Mouse (Mus musculus): ENCODE results near the gene Tm9sf2.
A peak's percentile ranks its signal among the peaks of the same experiment; 100 is the strongest.
"Not testable (repeated sequence)": the region's sequence is repeated elsewhere in the genome, so short reads cannot be mapped to it uniquely, and the experiment has no call there.

Gene Tm9sf2

GRCm38 (mm10) chr14:122106822-122107468, at the start of gene Tm9sf2:
Gene Tm9sf2 (plus strand): TSS chr14:122107038.
- DNase-seq (ENCODE audit: low read depth, low spot score) = peak; percentile 97

DNA sequence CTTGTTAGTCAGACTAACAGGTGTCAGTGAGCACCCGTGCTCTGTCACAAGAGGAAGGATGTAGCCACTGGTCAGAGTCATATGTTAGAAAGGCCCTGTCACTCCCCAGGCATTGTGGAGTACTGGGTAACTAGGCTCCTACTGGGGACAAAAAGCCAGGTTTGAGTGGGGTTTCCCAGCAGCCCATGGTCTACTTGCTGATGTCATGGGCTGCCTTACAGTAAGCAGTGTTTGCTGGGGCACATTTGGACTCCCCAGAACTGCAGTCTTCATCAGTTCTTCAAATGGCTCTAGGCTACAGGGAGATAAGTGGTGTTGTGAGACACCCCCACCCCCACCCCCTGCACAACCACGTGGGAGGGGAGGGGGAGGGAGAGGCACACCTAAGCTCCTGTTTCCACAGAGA, 48.9 kb upstream of the Tm9sf2 start:
- no peak for DNase-seq (ENCODE audit: low read depth, low spot score)

DNA sequence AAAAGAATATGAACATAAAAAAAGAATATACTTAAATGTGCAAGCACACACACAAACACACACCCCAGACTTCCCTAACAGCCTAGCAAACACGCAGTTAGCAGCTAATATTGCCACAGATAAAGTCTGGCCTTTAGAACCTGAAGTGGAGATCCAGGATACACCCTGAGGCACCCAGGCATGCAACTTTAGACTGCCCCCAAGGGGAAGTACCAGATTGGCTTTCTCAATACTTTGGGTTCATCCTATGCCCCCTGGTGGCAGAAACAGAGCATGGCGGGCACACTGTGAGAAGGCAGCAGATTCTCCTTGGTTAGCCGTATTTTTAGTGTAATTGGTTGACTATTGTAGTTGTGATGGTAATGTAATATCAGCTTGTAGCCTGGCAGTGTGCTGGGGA, 46.2 kb upstream of the Tm9sf2 start:
- DNase-seq (ENCODE audit: low read depth, low spot score) = peak; percentile 77

- DNase-seq (ENCODE audit: low read depth, low spot score) = peak; percentile 26
These were observed 45.5 kb upstream of the Tm9sf2 start for GRCm38 (mm10) chr14:122061376-122061775.

GRCm38 (mm10) chr14:122062411-122063090, 44.3 kb upstream of the Tm9sf2 start:
- DNase-seq (ENCODE audit: low read depth, low spot score) = no peak

DNA sequence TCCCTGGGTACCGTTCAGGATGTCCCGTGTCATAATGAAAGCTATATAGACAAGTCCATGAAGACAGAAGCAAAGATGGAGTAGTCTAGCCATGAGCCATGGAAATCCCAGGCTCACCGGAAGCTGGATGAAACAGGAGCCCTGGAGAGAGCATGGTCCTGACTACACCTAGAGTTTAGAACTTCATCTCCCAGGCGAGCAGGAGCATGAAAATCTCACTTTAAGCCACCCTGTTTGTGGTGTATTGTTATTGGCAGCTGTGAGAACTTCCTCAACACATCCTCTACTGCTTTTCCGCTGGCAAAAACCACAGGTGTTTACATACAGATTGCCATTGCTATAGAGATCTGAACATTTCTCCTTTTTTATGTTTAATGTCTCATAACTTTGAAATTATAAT, 43.2 kb upstream of the Tm9sf2 start:
- DNase-seq (ENCODE audit: low read depth, low spot score) = no peak

DNA sequence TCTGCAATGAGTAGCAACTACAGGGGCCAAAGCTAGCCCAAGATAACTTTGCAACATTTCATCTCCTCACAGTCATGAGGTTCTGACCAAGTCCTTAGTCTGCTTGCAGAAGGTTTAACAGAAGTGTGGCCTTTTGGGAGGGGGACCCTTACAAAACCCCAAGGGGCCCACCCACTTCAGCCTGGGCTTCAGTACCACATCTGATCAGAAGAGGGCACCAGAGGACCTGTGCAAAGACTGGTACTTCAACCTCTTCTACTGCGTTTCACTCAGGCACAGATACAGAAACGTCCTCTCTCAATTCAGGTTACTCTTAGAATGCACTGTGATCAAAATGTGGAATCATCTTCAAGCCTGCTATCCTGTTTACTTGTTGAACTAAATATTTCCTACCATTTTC, 42.3 kb upstream of the Tm9sf2 start:
- DNase-seq (ENCODE audit: low read depth, low spot score) = peak; percentile 60

- no peak for DNase-seq (ENCODE audit: low read depth, low spot score)
These were observed 40.6 kb upstream of the Tm9sf2 start for GRCm38 (mm10) chr14:122066243-122066642.

DNA sequence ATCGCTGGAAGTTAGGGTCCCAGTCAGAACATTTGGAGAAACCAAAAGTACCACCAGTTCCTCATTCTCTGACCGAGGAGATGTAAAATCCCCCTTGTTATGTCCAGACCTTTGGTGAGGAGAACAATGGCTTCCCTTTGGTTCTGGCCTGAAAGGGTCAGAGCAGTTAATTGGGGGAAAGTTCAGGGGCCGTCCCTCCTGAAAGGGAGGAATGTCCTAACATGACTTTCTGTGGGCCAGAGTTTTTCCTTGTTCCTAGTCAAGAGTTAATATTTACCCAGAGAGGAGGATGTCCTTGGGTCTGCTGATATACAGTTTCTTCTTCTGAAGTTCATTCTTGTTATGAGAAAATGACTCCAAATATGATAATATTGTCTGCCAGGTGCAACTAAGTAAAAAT, 38.8 kb upstream of the Tm9sf2 start:
- DNase-seq (ENCODE audit: low read depth, low spot score) = not testable (repeated sequence)

DNA sequence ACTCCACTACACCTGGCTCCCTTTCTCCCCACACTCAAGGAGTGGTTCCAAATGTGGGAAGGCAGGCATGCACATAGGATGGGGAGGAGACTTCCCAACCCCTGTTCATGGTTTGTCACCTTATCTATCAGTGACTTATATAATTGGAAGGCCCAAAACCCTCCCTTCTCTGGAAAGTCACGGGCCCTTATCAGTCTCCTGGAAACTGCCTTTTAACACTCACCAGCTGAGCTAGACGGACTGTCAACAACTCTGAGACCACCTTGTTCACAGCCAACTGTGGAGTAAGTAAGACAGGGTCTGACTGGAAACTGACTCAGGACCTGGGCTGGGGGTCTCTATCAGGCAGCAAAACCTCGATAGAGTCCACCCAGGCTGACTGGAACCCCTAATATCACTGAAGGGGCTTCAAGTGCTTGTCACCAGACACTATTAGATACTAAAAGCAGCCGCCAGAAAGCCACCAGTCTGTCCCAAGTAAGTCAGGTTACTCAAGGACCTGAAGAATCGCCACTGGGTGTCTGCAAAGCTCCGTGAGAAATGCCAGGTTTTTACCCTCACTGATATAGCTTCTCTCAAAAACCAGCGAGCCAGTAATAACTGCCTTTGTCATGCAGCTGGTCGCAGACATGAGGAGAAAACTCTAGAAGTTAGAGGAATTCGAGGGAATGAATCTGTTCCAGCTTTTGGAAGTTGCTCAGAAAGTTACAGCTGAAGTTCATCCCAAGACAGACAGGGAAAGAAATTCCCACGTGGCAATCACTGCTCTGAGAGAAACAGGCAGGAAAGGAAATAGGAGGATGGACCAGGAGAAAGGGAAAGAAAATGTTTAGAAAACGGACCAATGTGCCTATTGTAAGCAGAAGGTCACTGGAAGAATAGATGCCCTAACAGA, 37.8 kb upstream of the Tm9sf2 start:
- DNase-seq (ENCODE audit: low read depth, low spot score) = no peak

GRCm38 (mm10) chr14:122069948-122070347, 36.9 kb upstream of the Tm9sf2 start:
- no peak for DNase-seq (ENCODE audit: low read depth, low spot score)

- no peak for DNase-seq (ENCODE audit: low read depth, low spot score)
These were observed 33.4 kb upstream of the Tm9sf2 start for GRCm38 (mm10) chr14:122073422-122073821.

DNA sequence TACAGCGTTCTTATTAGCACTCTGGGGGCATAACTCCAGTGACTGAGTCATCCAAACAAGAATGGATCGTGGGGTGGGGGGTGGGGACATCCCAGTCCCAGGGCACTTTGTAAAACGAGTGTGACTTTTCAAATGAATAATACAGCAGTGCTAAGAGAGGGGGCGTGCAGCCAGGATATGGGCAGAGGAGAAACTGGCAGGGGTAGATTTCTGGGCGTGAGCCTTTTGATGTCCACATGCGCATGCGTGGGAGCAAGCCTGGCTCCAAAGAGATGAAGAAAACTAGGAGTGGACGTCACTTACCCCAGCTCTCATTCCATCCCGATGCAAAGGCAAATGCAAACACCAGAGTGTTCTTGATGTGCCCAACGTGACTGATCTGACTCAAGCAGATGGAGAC, 32.5 kb upstream of the Tm9sf2 start:
- DNase-seq (ENCODE audit: low read depth, low spot score) = peak; percentile 29

GRCm38 (mm10) chr14:122075485-122076200, 31.2 kb upstream of the Tm9sf2 start:
- DNase-seq (ENCODE audit: low read depth, low spot score) = no peak

GRCm38 (mm10) chr14:122077017-122077416, 29.8 kb upstream of the Tm9sf2 start:
- no peak for DNase-seq (ENCODE audit: low read depth, low spot score)

DNA sequence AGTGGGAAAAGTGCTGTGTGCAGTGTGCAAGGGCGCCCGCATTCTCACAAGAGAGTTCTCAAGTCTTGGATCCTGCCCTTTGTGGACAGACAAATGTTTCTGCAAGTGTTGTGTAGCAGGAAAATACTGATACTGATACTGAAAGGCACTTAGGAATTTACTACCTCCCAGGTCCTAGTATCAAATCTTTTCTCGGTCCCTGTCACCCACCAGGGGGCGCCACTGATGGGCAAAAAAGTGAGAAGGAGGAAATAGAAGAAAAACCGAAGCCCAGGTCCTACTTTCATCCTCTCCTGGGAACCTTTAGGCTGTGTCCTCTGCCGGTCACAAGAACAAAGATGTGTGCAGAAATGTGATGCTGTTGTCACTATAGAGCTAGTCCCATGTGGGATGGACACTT, 27.4 kb upstream of the Tm9sf2 start:
- DNase-seq (ENCODE audit: low read depth, low spot score) = peak; percentile 44

- DNase-seq (ENCODE audit: low read depth, low spot score) = no peak
These were observed 26.9 kb upstream of the Tm9sf2 start for GRCm38 (mm10) chr14:122079921-122080320.

- DNase-seq (ENCODE audit: low read depth, low spot score) = no peak
These were observed 25.5 kb upstream of the Tm9sf2 start for GRCm38 (mm10) chr14:122081308-122081707.

DNA sequence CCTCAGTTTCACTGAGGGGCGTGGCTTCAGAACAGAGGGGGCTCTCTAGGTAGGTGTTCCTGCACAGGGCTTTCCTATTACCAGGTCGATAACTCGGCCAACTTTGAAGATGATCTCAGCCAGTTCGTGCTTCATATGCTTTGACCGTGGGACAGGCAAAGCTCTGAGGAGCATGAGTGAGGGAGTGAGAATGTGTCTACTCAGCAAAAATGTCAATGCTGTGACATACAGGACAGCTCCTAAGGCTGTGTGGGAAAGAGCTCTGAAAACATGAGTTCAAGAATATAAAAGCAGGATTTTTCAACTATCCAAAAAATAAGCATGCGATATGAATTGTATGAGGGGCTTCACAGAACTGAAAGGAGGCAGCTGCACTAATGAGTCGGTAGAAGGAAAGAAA, 23.3 kb upstream of the Tm9sf2 start:
- DNase-seq (ENCODE audit: low read depth, low spot score) = no peak

DNA sequence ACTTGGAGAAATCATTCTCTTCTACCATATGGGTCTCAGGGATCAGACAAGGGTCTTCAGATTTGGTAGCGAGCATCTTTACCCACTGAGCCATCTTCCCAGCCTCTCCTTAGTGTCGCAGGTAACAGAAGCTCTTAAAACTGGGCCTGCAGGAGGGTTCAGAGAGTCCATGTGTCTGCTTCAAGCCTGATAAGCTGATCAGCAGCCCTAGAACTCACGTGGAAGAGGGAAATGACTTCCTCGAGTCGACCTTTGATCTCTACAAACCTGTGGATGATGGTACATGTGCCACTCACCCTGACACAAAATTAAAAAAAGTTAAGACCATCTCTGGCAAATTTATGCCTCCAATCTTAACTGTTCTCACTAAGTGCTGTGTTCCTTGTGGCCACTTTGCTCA, 18.9 kb upstream of the Tm9sf2 start:
- no peak for DNase-seq (ENCODE audit: low read depth, low spot score)

GRCm38 (mm10) chr14:122092363-122092762, 14.5 kb upstream of the Tm9sf2 start:
- no peak for DNase-seq (ENCODE audit: low read depth, low spot score)

DNA sequence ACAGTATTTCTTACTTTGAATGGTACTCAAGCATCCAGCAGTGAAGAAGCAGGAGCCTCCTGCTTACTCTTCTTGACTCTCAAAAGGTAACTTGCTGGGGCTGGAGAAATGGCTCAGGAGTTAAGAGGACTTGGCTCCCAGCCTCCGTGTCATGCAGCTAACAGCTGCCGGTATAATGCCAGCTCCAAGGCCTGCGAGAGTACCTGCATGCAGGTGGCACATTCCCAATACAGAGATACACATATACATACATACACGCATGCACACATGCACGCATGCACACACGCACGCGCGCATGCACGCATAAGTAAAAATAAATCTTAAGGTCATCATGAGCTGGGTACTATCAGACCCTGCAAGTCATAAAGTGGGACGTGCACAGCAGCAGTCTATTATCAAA, 10.5 kb upstream of the Tm9sf2 start:
- no peak for DNase-seq (ENCODE audit: low read depth, low spot score)

All from brain, adult 2 months (tissue).